Mouse (Mus musculus) liver, adult 2 months (tissue): ENCODE measurements around the gene Prrc2c. TPM values are rescaled to one million over a fixed set of nuclear protein-coding genes. Genes with fewer than 3 reads are reported as not detected.

Experiments
- DNase-seq: peaks from one replicate; pipeline ENCODE4 v3.0.0-alpha.2; 2011; ENCODE audit warnings: low read depth, low spot score; ENCODE audit errors: extremely low read depth
- H3K27ac ChIP-seq: fragments of 200-500 bp; replicated peaks from 2 replicates; pipeline ENCODE4 v1.5.1; 2012; ENCODE audit warnings: low read depth, mild to moderate bottlenecking, control low read depth, inconsistent platforms, low read length; ENCODE audit not compliant: insufficient read depth
- H3K27me3 ChIP-seq: fragments of 200-500 bp; 2 replicates; pipeline ENCODE4 v1.6.1; 2012; ENCODE audit warnings: mild to moderate bottlenecking, moderate library complexity, low read length, inconsistent platforms; ENCODE audit not compliant: control insufficient read depth, insufficient read depth
- H3K36me3 ChIP-seq: fragments of 200-500 bp; 2 replicates; pipeline ENCODE4 v1.6.1; 2012; ENCODE audit warnings: low read length, inconsistent platforms; ENCODE audit not compliant: control insufficient read depth, insufficient read depth
- H3K4me1 ChIP-seq: fragments of 200-500 bp; 2 replicates; pipeline ENCODE4 v1.6.1; 2011; ENCODE audit warnings: low read length; ENCODE audit not compliant: control insufficient read depth, insufficient read depth
- H3K4me3 ChIP-seq: fragments of 200-500 bp; 2 replicates; pipeline ENCODE4 v1.5.1; 2011; ENCODE audit warnings: low read depth, mild to moderate bottlenecking, control low read depth, low read length, moderate library complexity; ENCODE audit not compliant: insufficient read depth
- H3K79me2 ChIP-seq: fragments of 200-500 bp; 2 replicates; pipeline ENCODE4 v1.6.1; 2012; ENCODE audit warnings: inconsistent platforms, mild to moderate bottlenecking, low read length, moderate library complexity; ENCODE audit not compliant: control insufficient read depth, insufficient read depth
- H3K9ac ChIP-seq: fragments of 200-500 bp; 2 replicates; pipeline ENCODE4 v1.6.1; 2012; ENCODE audit warnings: low read depth, mild to moderate bottlenecking, control low read depth, inconsistent platforms, low read length
- CTCF ChIP-seq: fragments of 200-500 bp; IDR thresholded peaks from 2 replicates; pipeline ENCODE4 v1.5.1; 2011; ENCODE audit warnings: low read depth, low read length, control low read depth
- POLR2A ChIP-seq: fragments of 200-500 bp; IDR thresholded peaks from 2 replicates; pipeline ENCODE4 v1.6.1; 2011; ENCODE audit warnings: low read length, control low read depth; ENCODE audit not compliant: insufficient read depth; ENCODE audit errors: extremely low read depth
- WGBS: fragments of 180-500 bp; shearing (Covaris S2); methylation state at CpG from one replicate; pipeline ENCODE4 v1.1.7; 2018; 5-methylcytosine and 5-hydroxymethylcytosine counted together
- polyA plus RNA-seq: library from polyadenylated mRNA; depleted of rRNA; stranded (reverse); fragments of >200 nt; gene quantifications from 2 replicates; pipeline ENCODE4 v1.2.3, GENCODE M21; 2012
- total RNA-seq: library from RNA; depleted of rRNA; stranded (reverse); fragments of >200 nt; gene quantifications from 2 replicates; pipeline ENCODE4 v1.2.3, GENCODE M21; 2014

Gene Prrc2c
- total and polyA plus RNA-seq, 2 experiments: 11.4 to 19.2 TPM

DNA sequence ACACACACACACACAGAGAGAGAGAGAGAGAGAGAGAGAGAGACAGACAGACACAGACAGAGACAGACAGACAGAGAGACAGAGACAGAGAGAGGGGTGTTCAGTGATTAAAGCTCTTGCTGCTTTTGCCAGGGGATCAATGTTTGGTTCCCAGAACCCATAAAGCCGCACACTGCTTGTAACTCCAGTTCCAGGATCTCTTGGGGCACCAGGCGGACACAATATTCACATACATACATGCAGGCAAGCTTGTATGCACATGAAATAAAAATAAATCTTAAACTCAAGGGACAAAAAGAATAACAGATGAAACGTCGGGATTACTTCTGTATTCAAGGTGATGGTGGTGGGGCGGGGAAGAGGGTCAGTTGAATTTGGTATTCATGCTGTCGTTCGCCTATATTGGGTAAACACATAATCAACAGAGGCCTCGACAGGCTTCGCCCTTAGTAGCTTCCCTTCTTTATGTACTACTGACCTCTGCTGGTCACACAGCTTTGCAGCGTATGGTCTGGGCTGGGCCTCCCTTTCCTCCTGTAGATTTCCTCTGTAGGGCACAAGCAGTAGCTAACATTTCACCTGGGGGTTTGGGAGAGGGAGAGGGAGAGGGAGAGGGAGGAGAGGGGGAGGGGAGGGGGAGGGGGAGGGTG, 75.4 kb downstream of the Prrc2c start:
- no peak overlapping the region for H3K9ac ChIP-seq
- H3K27ac ChIP-seq: no peak overlapping the region
- no peaks in the 10 kb centered on the region for H3K4me1 ChIP-seq
- DNase-seq: peak; percentile 64
- H3K27me3 ChIP-seq: no peaks in the 10 kb centered on the region
- WGBS: 13% methylated on average over 10 of the region's 10 CpGs
- H3K4me3 ChIP-seq: no peak overlapping the region
- no peaks in the 10 kb centered on the region for H3K36me3 ChIP-seq
- H3K79me2 ChIP-seq: no peaks in the 10 kb centered on the region
- TF ChIP-seq POLR2A: no peak
- peak; percentile 81 for TF ChIP-seq CTCF

DNA sequence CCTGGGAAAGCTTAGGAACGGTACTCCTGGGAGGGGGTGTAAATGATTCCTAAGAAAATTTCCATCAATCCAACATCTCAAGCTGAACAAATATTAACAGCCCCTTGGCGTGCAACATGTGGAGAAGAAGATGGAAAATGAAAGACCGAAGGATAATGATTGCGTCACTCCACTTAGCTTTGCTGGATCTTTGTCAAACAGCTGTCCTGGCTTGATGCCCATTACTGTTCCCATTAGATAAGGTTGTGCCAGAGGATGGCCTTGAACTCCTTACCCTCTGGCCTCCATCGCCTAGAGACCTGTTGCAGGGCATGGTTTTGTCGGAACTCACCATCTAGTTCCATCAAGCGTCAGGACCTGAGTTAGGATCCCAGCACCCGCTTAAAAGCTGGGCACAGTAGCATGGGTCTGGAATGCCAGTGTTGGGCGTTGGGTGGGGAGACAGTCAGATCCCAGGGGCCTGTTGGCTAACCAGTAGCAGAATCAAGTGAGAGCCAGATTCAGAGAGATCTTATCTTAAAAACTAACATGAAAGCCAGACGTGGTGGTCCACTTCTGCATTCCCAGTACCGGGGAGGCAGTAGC, 80.0 kb downstream of the Prrc2c start:
- no peak for TF ChIP-seq POLR2A
- no peak for TF ChIP-seq CTCF
- Histone ChIP-seq H3K9ac (no peak overlapping the region), H3K27ac (no peak overlapping the region), H3K79me2 (no peaks in the 10 kb centered on the region), H3K4me1 (no peaks in the 10 kb centered on the region), H3K27me3 (no peaks in the 10 kb centered on the region), H3K36me3 (no peaks in the 10 kb centered on the region), H3K4me3 (no peak overlapping the region)
- peak; percentile 82 for DNase-seq
- WGBS: 29% methylated on average over 11 of the region's 11 CpGs

DNA sequence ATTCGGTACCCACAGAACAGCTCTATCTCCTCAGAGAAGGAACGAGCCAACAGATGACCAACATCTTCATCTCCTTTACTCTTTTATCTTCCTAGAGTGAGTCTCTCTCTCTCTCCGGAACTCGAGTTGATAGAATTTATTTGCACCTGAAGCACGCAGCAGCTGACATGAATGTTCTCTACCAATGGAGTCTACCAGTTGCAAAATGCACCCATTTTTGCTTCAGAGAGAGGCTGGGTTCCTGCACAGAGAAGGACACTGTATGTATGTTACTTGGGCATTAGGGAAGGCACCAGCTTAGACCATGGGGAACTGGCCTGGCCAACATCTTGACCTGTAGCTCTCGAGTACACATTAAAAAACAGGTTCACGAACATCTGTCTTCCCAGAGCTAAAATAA, 82.2 kb downstream of the Prrc2c start, which contains the start of gene Myocos:
Myocos (minus strand) TSS at position 101 of the 400 bp plus-strand sequence.
- Histone ChIP-seq H3K9ac (no peak within 1 kb of the TSS), H3K4me1 (no peaks in the 10 kb centered on the region), H3K79me2 (no peaks in the 10 kb centered on the region), H3K27ac (no peak within 1 kb of the TSS), H3K27me3 (no peaks in the 10 kb centered on the region), H3K36me3 (no peaks in the 10 kb centered on the region), H3K4me3 (no peak within 1 kb of the TSS)
- WGBS: 92% methylated on average over 7 of the region's 7 CpGs
- DNase-seq: no peak
- no peak for TF ChIP-seq CTCF
- TF ChIP-seq POLR2A: no peak

DNA sequence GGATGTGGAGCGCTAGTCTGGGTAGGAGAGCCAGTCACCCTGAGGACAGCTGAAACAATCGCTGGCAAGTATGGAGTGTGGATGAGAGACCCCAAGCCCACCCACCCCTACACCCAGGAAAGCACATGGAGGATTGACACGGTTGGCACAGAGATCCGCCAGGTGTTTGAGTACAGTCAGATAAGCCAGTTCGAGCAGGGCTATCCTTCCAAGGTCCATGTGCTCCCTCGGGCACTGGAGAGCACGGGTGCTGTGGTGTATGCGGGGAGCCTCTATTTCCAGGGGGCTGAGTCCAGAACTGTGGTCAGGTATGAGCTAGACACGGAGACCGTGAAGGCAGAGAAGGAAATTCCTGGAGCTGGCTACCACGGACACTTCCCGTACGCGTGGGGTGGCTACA, 91.9 kb downstream of the Prrc2c start:
- H3K27me3 ChIP-seq: no peaks in the 10 kb centered on the region
- no peak overlapping the region for H3K4me3 ChIP-seq
- WGBS: 84% methylated on average over 14 of the region's 14 CpGs
- peaks cover 3% of the 10 kb centered on the region; the same call in 1 of the 2 replicates for H3K4me1 ChIP-seq
- H3K9ac ChIP-seq: no peak overlapping the region
- H3K79me2 ChIP-seq: no peaks in the 10 kb centered on the region
- no peak overlapping the region for H3K27ac ChIP-seq
- no peak for DNase-seq
- TF ChIP-seq CTCF (no peak), POLR2A (no peak)
- no peaks in the 10 kb centered on the region for H3K36me3 ChIP-seq

DNA sequence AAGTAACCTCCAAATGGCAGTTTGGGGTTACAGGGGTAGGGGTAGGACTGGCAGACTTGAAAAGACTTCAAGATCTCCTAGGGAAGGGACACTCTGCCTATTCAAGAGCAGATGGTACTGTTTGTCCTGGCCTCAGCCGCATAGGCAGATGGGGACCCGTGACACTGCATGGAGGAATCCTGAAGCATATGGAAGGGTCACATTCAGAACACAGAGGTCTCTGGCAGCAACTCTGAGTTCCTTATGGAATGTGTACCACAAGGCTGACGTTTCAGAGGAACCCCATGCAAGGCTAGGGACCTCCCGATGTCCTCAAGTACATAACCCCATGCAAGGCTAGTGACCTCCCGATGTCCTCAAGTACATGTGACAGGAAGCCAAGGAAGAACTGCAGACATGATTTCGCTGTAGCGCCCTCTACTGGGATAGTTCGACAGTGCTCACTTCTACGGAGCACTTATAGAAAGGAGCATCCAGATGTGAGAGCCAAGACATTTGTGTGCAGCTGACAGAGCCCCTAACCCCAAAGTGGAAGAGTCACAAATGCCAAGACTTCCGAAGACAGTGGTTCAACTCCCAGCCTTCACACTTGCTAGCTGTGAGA, 94.2 kb downstream of the Prrc2c start:
- no peaks in the 10 kb centered on the region for H3K79me2 ChIP-seq
- DNase-seq: peak; percentile 33
- no peak overlapping the region for H3K9ac ChIP-seq
- no peaks in the 10 kb centered on the region for H3K36me3 ChIP-seq
- H3K27ac ChIP-seq: no peak overlapping the region
- TF ChIP-seq POLR2A (no peak), CTCF (no peak)
- WGBS: 73% methylated on average over 10 of the region's 10 CpGs
- no peak overlapping the region for H3K4me3 ChIP-seq
- H3K27me3 ChIP-seq: no peaks in the 10 kb centered on the region
- peaks cover 3% of the 10 kb centered on the region; the same call in 1 of the 2 replicates for H3K4me1 ChIP-seq

DNA sequence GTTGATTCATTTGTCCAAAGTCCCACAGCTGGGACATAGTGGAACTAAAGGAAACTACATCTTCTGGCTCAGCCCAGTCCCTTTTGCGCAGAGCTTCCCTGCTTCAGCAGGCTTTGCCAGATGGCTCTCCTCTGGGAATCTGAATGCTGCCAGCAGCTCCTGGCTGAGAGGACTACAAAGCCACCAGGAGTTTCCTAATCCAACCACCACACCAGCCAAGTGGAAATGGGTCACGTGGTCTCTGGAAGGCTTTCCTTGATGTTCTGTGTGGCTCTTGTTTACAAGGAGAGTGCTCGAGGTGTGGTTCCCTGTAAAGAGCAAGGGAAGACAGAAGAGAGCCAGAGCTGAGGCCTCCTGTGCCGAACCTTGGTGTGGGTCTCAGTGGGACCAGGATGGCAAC, 96.6 kb downstream of the Prrc2c start:
- 14% methylated on average over 4 of the region's 4 CpGs for WGBS
- H3K79me2 ChIP-seq: no peaks in the 10 kb centered on the region

More for the DNA sequence above, 96.6 kb downstream of the Prrc2c start:
- H3K36me3 ChIP-seq: no peaks in the 10 kb centered on the region
- peaks cover 3% of the 10 kb centered on the region; the same call in 1 of the 2 replicates for H3K4me1 ChIP-seq
- H3K4me3 ChIP-seq: no peak overlapping the region
- H3K27ac ChIP-seq: no peak overlapping the region
- no peak for TF ChIP-seq CTCF
- no peak for TF ChIP-seq POLR2A
- DNase-seq: peak; percentile 99
- no peaks in the 10 kb centered on the region for H3K27me3 ChIP-seq
- no peak overlapping the region for H3K9ac ChIP-seq
